Mouse (Mus musculus): ENCODE data around the gene Syne1. TPM values are rescaled to one million over a fixed set of nuclear protein-coding genes. Genes with fewer than 3 reads are reported as not detected.

Syne1 gene
- total RNA-seq (2023) = 129 TPM

DNA sequence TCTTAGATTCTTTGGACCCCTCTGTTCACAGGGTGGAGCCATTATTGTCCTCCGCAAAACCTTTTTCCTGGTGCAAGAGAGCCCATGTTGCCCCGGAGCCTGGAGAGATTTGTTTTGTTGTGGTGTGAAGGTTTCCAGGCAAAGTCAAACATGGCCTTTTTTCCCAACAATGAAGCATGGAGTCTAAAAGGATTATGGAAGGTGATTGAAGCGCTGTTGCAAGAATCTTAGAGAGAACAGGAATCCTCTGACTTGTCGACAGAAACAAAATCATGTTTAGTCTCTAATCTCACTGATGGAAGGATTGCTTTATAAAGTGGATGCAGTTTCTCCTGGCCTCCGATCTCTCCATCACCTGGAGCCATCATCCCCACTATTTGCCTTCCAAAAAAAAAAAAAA, at the start of gene Syne1:
TSS of gene Syne1 (minus strand) at position 101 of the 400 bp plus-strand sequence.

DNA sequence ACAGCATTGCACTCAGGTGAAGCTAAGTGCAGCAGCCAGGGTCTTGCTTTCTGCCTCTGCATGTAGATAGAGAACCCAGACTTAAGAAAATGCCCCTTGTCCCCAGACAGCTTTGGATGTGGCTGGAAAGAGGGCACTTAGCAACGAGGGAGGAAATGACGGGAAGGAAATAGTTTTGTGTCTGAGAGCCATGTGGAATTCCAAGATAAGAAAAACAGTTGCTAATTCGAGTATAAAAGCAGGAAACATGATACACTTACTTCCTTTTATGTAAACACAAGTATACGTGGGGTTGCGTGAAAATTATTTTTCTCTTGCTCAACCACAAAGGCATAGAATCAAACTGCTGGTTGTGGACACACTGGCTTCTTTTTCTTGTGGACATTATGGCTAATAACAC, 42.2 kb upstream of the Syne1 start, which contains the start of gene Myct1:
TSS of gene Myct1 (plus strand) at position 312 of the 400 bp plus-strand sequence.

DNA sequence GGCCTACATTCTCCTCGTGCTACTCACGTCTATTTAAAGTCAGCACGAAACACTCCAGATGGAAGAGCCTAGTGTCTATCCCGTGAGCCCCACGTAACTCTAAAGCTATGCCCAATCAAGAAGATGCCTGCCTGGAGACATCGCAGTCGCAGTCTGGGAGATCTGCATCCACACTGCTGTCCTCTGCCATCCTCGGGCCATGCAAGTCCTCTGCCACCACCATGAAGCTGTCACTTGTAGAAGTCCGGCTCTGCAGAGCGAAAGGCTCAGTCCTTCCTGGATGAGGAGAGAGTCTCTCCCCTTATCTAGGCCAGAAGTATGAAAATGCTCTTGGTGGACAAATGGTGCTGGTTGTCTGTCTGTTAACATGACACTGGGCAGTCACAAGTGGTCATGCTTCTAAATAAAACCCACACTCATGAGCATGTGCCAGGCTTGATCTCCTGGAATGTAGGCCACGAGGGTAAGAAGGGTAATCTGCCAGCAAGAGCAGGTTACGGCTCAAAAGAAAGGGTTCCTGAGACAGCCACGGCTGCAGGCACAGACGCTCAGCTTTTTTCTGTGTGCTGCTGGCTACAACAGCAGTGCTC, 482.5 kb downstream of the Syne1 start, which contains the start of gene Gm10097:
TSS of gene Gm10097 (plus strand) at position 517 of the 590 bp plus-strand sequence.

Other genes with a start within 250 kb of the Syne1 start
- not detected for gene Myct1, start 42.3 kb upstream of the Syne1 start, total RNA-seq (2023)
- not detected for gene Vip, start 87.7 kb upstream of the Syne1 start, total RNA-seq (2023)